Mouse (Mus musculus): ENCODE measurements around the gene Ugt2a3.
"Not testable (repeated sequence)": the region's sequence is repeated elsewhere in the genome, so short reads cannot be mapped to it uniquely, and the experiment has no call there.

Gene Ugt2a3

DNA sequence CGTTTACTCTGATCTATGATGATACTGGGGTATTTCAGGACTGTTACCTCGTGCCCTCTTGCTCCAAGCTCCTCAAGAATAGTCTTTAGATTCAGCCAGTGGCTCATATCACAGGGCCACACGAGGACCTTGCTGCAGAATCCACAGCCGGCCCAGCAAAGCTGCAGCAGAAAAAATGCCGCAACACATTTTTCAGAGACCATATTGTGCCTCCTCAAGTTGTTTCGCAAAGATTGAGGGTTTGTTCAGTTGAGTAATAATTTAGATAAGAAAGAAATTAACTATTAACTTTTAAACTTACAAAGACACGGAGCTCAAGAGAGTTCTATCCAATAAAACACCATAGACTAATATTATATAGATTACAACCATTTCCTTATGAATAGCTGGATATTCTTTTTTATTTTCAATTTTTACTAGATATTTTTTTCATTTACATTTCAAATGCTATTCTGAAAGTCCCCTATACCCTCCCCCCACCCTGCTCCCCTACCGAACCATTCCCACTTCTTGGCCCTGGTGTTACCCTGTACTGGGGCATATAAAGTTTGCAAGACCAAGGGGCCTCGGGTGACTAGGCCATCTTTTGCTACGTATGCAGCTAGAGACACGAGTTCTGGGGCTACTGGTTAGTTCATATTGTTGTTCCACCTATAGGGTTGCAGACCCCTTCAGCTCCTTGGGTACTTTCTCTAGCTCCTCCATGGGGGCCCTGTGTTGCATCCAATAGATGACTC lies at the start of gene Ugt2a3:
TSS of gene Ugt2a3 (minus strand) at position 235 of the 737 bp plus-strand sequence.
- DNase-seq (ENCODE audit: low read depth, low spot score) = no peak

DNA sequence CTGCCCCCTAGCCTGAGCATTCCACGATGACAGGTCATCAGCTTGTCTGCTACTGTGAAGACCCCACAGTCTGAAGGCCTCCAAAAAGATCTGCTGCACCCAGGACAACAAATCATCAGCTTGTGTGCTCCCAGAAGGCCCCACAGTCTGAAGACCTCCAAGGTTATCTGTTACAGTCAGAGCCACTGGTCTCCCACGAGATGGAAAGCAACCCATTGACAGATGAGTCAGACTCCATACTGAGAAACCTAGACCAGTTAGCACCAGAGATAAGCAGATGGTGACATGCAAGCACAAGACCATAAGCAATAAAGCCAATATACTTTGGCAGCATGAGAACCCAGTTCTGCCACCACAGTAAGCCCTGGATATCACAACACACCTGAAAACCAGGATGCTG lies 43.2 kb upstream of the Ugt2a3 start:
- no peak for DNase-seq (ENCODE audit: low read depth, low spot score)

- DNase-seq (ENCODE audit: low read depth, low spot score) = no peak
Measured at GRCm38 (mm10) chr5:87379825-87380224, 42.8 kb upstream of the Ugt2a3 start.

GRCm38 (mm10) chr5:87375874-87376383 lies 38.9 kb upstream of the Ugt2a3 start:
- DNase-seq (ENCODE audit: low read depth, low spot score) = no peak

- no peak for DNase-seq (ENCODE audit: low read depth, low spot score)
Measured at GRCm38 (mm10) chr5:87373502-87373863, 36.5 kb upstream of the Ugt2a3 start.

DNA sequence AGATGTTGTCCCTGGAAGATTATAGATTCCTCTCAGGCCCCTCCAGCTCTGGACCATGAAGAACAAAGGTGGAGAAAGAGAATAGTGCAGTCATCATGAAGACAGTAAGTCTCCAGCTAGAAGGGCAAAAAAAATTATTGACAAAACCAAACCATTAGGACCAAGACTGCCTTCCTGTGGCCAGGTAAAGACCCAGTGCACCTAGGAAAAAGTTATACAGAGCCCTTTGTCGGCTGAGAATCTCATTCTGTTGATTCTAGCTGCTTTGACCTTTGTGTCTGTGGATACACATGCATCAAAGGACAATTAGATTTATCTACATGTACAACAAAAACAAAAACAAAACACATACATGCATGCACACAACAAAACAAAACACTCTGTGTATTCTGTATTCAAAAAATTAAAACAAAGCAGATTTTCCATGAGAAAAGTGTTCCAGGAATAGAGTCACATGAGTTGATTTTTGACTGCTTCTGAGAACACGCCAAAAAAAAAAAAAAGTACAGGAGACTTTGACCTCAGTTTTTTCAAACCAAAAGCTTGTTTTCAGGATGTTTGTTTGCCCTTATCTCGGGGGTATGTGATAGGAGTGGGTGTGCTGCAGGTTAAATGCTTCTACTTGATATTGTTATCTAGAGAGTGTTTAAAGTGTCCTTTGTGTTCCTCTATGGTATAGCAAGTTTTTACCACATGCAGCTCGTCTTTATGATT lies 36.0 kb upstream of the Ugt2a3 start:
- DNase-seq (ENCODE audit: low read depth, low spot score) = not testable (repeated sequence)

DNA sequence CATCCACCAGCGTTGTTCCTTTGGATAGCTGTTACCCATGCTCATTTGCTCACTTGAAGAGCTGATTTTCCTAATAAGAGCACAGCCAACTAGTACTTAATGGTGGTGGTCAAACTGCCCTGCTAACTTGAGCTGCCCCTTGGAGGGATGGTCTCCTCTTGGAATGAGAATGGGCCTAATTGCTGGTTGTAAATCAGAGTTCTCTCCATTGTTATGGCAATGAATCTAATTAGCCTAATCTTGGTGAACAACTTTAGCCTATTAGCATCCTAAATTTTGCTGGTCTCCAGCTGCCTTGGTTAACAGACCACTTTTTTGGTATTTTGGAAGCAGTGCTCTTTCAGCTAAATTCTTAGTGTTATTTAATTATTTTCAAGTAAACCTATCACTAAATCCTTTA lies 13.4 kb upstream of the Ugt2a3 start:
- DNase-seq (ENCODE audit: low read depth, low spot score) = no peak

DNA sequence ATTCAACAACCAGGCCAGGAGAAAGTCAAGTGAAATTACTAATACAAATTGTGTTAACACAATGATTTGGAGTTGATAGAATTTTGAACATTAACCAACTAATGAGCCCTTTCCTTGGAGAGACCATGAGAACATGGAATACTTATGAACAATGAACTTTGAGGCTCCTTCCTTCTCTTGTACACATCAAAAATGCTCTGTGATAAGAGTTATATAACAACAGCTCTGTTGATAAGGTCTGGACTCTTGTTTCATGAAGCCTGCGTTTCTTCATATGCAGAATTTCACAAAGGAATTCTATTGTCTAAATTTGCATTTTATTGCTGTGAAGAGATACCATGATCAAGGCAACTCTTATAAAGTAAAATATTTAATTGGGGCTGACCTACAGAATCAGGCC lies 12.2 kb upstream of the Ugt2a3 start:
- not testable (repeated sequence) for DNase-seq (ENCODE audit: low read depth, low spot score)

DNA sequence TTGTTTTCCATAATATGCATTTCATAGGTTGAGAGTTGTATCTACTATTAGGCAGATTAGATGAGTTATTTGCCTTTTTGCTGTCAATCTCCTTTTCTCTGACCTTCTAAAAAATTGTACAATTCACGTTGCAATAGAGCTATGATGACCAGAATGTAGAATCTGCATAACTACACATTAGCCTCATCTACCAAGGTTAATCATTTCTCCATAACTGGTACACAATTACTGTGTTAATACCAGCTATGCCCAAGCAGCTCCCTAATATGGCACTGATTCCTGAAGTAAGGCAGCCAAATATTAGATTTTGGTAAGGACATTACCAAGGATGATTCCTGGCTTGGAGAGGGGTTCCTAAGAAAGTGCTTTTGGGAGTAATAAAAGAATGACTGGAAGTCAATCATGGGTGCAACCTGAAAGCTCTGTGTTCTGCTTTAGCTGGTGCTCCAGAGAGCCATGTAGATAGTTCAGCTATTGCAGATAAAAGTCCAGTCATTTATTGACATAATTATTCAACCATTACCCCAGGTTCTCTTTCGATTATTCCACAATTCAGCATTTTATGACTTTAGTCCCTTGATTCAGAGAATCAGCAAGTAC lies 10.6 kb upstream of the Ugt2a3 start:
- DNase-seq (ENCODE audit: low read depth, low spot score) = not testable (repeated sequence)

DNA sequence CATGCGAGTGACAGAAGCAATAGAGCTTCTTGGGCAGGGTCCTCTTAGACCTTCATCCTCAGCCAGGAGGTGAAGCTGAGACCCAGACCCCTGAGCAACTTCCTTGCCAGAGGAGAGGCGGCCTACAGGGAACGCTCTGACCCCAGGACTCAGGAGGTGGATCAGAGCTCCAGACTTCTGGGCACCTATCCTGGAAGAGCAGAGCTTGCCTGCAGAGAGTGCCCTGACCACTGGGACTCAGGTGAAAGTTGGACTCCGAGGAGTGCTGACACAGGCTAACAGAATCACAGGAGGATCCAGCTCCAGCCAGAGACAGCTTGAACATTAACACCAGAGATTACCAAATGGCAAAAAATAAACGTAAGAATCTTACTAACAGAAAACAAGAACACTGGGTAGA lies 3.5 kb upstream of the Ugt2a3 start:
- no peak for DNase-seq (ENCODE audit: low read depth, low spot score)

- no peak for DNase-seq (ENCODE audit: low read depth, low spot score)
Measured at GRCm38 (mm10) chr5:87335199-87335598, 1.8 kb downstream of the Ugt2a3 start.

DNA sequence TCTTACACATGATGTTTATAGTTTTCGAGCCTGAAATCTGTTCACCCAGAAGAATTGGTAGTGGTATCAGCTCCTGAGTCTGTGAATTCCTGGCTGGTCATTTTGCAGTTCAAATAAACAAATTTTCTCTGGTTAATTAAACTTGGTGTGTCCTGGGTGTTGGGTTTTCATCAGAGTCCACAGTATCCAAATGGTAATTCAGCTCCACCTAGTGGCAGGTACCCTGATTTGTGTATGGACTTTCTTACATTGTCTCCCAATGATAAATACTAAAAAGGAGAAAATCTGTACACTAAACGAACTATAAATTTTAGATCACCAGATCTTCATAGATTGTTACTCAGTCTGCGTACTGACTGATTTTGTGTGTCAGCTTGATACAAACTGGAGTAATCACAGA lies 3.4 kb downstream of the Ugt2a3 start:
- DNase-seq (ENCODE audit: low read depth, low spot score) = no peak

DNA sequence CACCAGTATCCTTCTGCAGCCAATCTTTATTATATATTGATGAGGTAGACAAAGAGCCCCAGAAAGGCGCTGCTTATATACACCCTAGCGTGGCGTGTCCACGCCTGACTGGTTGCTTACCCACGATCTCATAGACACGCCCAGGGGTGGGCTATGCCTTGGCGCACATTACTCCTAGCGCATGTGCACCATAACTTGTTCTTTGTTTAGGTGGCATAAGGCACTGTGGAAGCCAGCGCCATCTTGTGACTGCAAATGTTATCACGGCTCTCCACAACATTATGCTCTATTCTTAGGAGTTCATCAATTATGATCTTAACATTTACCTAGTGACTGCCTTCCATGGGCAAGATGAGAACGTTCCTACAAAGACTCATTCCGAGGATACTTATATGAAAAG lies 25.6 kb downstream of the Ugt2a3 start:
- no peak for DNase-seq (ENCODE audit: low read depth, low spot score)

DNA sequence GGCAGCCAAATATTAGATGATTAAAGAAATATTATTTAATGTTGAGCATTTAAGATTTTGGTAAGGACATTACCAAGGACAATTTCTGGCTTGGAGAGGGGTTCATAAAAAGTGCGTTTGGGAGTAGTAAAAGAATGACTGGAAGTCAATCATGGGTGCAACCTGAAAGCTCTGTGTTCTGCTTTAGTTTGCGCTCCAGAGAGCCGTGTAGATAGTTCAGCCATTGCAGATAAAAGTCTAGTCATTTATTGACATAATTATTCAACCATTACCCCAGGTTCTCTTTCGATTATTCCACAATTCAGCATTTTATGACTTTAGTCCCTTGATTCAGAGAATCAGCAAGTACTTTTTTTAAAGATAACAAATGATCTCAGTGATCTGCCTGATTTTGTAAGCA lies 50.8 kb downstream of the Ugt2a3 start:
- DNase-seq (ENCODE audit: low read depth, low spot score) = not testable (repeated sequence)

- DNase-seq (ENCODE audit: low read depth, low spot score) = not testable (repeated sequence)
Measured at GRCm38 (mm10) chr5:87275986-87276385, 61.0 kb downstream of the Ugt2a3 start.

DNA sequence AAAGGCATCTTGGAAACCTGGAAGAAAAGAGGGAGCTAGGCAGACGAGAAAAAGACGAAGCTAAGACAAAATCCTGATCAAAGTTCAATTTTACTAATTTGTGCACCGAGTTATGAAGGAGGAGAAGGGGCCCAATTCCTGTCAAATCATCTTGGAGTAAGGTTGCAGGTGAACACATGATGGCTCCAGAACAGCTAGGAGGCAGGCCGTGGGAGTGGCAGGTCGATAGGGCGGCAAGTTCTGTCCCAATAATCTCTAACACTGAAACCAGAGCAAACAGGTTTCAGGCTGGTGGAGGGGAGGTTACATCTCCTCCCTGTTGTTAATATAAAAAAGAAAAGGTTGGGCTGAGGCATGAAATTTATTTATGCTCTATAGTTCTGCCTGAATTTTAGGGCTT lies 61.4 kb downstream of the Ugt2a3 start:
- DNase-seq (ENCODE audit: low read depth, low spot score) = no peak

Measured in forelimb bud, embryonic 11.5 days (tissue).